Mouse (Mus musculus) stomach, postnatal 0 days (tissue): ENCODE measurements around the gene Dnmt3a.

Experiments used
- CTCF ChIP-seq: IDR thresholded peaks from 2 replicates; pipeline ENCODE4 v1.5.1; 2016; ENCODE audit warnings: antibody characterized with exemption, low read depth, mild to moderate bottlenecking, moderate library complexity
- EP300 ChIP-seq: optimal IDR thresholded peaks from 2 replicates; pipeline ENCODE3; 2016; ENCODE audit warnings: antibody characterized with exemption

- TF ChIP-seq CTCF (0 out of 2 replicates have a peak, but pooled peaks have one; percentile 1), EP300 (no peak)
These were observed 154.2 kb downstream of the Dnmt3a start for GRCm38 (mm10) chr12:3959791-3960543.
